Mouse (Mus musculus): ENCODE results near the gene Hipk1. TPM values are rescaled to one million over a fixed set of nuclear protein-coding genes. Genes with fewer than 3 reads are reported as not detected.

Gene Hipk1
- total and polyA plus RNA-seq, 3 experiments: 50.8 to 109 (median 98.1) TPM

DNA sequence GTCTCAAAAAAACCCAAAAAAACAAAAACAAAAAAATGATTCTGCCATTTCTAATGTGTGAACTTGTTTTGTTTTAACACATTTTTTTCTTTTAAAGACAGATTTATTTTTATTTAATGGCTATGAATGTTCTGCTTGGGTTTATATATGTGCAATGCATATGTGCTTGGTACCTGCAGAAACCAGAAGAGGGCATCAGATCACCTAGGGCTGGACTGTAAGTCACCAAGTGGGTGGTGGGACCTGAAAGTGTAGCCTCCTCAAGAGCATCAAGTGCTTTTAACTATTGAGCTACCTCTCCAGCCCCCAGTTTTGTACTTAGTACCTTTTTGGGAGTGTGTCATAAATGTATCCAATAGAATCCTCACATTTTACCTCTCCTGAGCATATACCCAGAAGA lies 36.2 kb upstream of the Hipk1 start:
- DNase-seq: no peak
- Histone ChIP-seq H3K79me2 (replicated peaks; ENCODE audit: control insufficient read depth, insufficient read depth, low read length) (no peaks in the 10 kb centered on the region), H3K27me3 (ENCODE audit: control insufficient read depth, insufficient read depth, low read length) (no peaks in the 10 kb centered on the region), H3K36me3 (ENCODE audit: control insufficient read depth, insufficient read depth, low read length) (no peaks in the 10 kb centered on the region), H3K4me1 (ENCODE audit: control insufficient read depth, insufficient read depth, low read length) (no peaks in the 10 kb centered on the region), H3K27ac (no peak overlapping the region), H3K4me3 (no peak overlapping the region), H3K9ac (ENCODE audit: low read depth, low read length) (no peak overlapping the region)
- peak; percentile 33; the same call in 1 of the 2 replicates for TF ChIP-seq CTCF (IDR thresholded peaks at IDR 0.05)
- TF ChIP-seq POLR2A (IDR thresholded peaks at IDR 0.05; ENCODE audit: insufficient read depth, low read depth, low read length): no peak
- intact Hi-C loops (cut with DNase I): no loop called here

- Histone ChIP-seq H3K27ac (no peak overlapping the region), H3K4me3 (no peak overlapping the region), H3K9ac (ENCODE audit: low read depth, low read length) (no peak overlapping the region), H3K36me3 (ENCODE audit: control insufficient read depth, insufficient read depth, low read length) (peaks cover 7% of the 10 kb centered on the region), H3K27me3 (ENCODE audit: control insufficient read depth, insufficient read depth, low read length) (no peaks in the 10 kb centered on the region), H3K4me1 (ENCODE audit: control insufficient read depth, insufficient read depth, low read length) (no peaks in the 10 kb centered on the region; the same call in 1 of the 2 replicates), H3K79me2 (replicated peaks; ENCODE audit: control insufficient read depth, insufficient read depth, low read length) (peaks cover 1% of the 10 kb centered on the region; the same call in 1 of the 2 replicates)
- TF ChIP-seq EP300 (IDR thresholded peaks at IDR 0.05; ENCODE audit: insufficient read depth, low read depth, low read length): no peak
- no peak for TF ChIP-seq CTCF (IDR thresholded peaks at IDR 0.05)
- TF ChIP-seq POLR2A (IDR thresholded peaks at IDR 0.05; ENCODE audit: insufficient read depth, low read depth, low read length): no peak
- intact Hi-C loops (cut with DNase I): loop anchor here (5.0 kb wide), 2 partner anchors 76 to 419 kb away; no protein-coding TSS in a partner anchor
- no peak for DNase-seq
- 88% methylated on average over 6 of the region's 6 CpGs for WGBS
These were observed 19.6 kb upstream of the Hipk1 start for GRCm38 (mm10) chr3:103810967-103811366.

DNA sequence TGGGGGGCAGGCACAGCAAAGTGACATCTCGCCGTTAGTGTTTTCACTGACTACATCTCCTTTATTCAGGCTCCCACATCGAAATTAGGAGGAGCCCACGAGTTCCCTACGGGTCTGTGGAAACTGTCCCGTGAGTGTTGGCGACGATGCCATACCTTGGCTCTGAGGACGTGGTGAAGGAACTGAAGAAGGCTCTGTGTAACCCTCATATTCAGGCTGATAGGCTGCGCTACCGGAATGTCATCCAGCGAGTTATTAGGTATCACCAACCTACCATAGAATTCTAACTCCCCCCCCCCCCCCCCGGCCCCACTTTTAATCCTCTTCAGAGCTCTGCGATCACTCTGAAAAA lies 18.4 kb upstream of the Hipk1 start:
- TF ChIP-seq EP300 (IDR thresholded peaks at IDR 0.05; ENCODE audit: insufficient read depth, low read depth, low read length) (0 out of 2 replicates have a peak, but pooled peaks have one; percentile 5), POLR2A (IDR thresholded peaks at IDR 0.05; ENCODE audit: insufficient read depth, low read depth, low read length) (no peak), CTCF (IDR thresholded peaks at IDR 0.05) (no peak)
- no peaks in the 10 kb centered on the region; the same call in 1 of the 2 replicates for H3K4me1 ChIP-seq (ENCODE audit: control insufficient read depth, insufficient read depth, low read length)
- H3K36me3 ChIP-seq (ENCODE audit: control insufficient read depth, insufficient read depth, low read length): peaks cover 9% of the 10 kb centered on the region
- peak overlapping the region; percentile 92 for H3K9ac ChIP-seq (ENCODE audit: low read depth, low read length)
- peak overlapping the region; percentile 74 for H3K4me3 ChIP-seq
- DNase-seq: no peak
- H3K27ac ChIP-seq: peak overlapping the region; percentile 98
- WGBS: 2% methylated on average over 14 of the region's 14 CpGs
- H3K79me2 ChIP-seq (replicated peaks; ENCODE audit: control insufficient read depth, insufficient read depth, low read length): peaks cover 1% of the 10 kb centered on the region; the same call in 1 of the 2 replicates
- intact Hi-C loops (cut with DNase I): loop anchor here (1.0 to 5.0 kb wide), 5 partner anchors 18 to 417 kb away; partner anchors contain the start of genes Gm10964, Hipk1 and Olfml3
- H3K27me3 ChIP-seq (ENCODE audit: control insufficient read depth, insufficient read depth, low read length): no peaks in the 10 kb centered on the region

GRCm38 (mm10) chr3:103808891-103809798 lies 17.8 kb upstream of the Hipk1 start, which contains the start of the genes Dclre1b, Ap4b1 and Gm43064:
TSS of gene Dclre1b (minus strand) at chr3:103809444.
TSS of gene Ap4b1 (plus strand) at chr3:103809520.
TSS of gene Gm43064 (plus strand) at chr3:103809573.
- TF ChIP-seq POLR2A (IDR thresholded peaks at IDR 0.05; ENCODE audit: insufficient read depth, low read depth, low read length): peak; percentile 95
- peak; percentile 60; the same call in 1 of the 2 replicates for TF ChIP-seq EP300 (IDR thresholded peaks at IDR 0.05; ENCODE audit: insufficient read depth, low read depth, low read length)
- no peak for TF ChIP-seq CTCF (IDR thresholded peaks at IDR 0.05)
- peak within 1 kb of the TSS; percentile 92 for H3K9ac ChIP-seq (ENCODE audit: low read depth, low read length)
- DNase-seq: peak; percentile 93 to 94
- WGBS: 1% methylated on average over 69 of the region's 70 CpGs
- peak within 1 kb of the TSS; percentile 85 for H3K4me3 ChIP-seq
- H3K36me3 ChIP-seq (ENCODE audit: control insufficient read depth, insufficient read depth, low read length): peaks cover 10% of the 10 kb centered on the region
- H3K27ac ChIP-seq: peak within 1 kb of the TSS; percentile 98
- H3K4me1 ChIP-seq (ENCODE audit: control insufficient read depth, insufficient read depth, low read length): no peaks in the 10 kb centered on the region; the same call in 1 of the 2 replicates
- H3K79me2 ChIP-seq (replicated peaks; ENCODE audit: control insufficient read depth, insufficient read depth, low read length): peaks cover 1% of the 10 kb centered on the region; the same call in 1 of the 2 replicates
- intact Hi-C loops (cut with DNase I): loop anchor here (1.0 to 2.0 kb wide), 3 partner anchors 18 to 70 kb away; partner anchors contain the start of genes Gm10964, Hipk1 and Olfml3
- H3K27me3 ChIP-seq (ENCODE audit: control insufficient read depth, insufficient read depth, low read length): no peaks in the 10 kb centered on the region

DNA sequence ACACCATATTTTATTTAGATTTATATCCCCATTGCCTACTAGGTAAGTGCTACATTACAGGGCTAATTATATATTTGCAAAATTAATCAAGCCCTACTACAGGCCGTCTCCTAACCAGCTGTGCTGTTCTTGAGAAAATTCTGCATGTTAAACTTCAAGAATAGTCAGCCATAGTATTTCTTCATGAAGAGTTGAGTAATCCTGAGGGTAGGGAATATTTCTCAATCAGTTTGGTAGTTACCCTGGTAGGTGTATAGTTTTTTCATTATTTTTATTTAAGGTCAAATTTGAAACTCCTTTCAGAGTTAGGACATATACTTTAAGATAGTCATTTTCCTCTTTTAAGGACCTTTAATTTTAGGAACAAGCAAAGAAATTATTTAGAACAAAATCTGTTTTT lies 14.3 kb upstream of the Hipk1 start:
- 98% methylated on average over 1 of the region's 1 CpGs for WGBS
- H3K79me2 ChIP-seq (replicated peaks; ENCODE audit: control insufficient read depth, insufficient read depth, low read length): no peaks in the 10 kb centered on the region
- TF ChIP-seq CTCF (IDR thresholded peaks at IDR 0.05): no peak
- TF ChIP-seq POLR2A (IDR thresholded peaks at IDR 0.05; ENCODE audit: insufficient read depth, low read depth, low read length): no peak
- TF ChIP-seq EP300 (IDR thresholded peaks at IDR 0.05; ENCODE audit: insufficient read depth, low read depth, low read length): no peak
- H3K36me3 ChIP-seq (ENCODE audit: control insufficient read depth, insufficient read depth, low read length): peaks cover 26% of the 10 kb centered on the region
- H3K27me3 ChIP-seq (ENCODE audit: control insufficient read depth, insufficient read depth, low read length): no peaks in the 10 kb centered on the region
- H3K9ac ChIP-seq (ENCODE audit: low read depth, low read length): no peak overlapping the region
- intact Hi-C loops (cut with DNase I): no loop called here
- no peak for DNase-seq
- peaks cover 20% of the 10 kb centered on the region for H3K4me1 ChIP-seq (ENCODE audit: control insufficient read depth, insufficient read depth, low read length)
- H3K4me3 ChIP-seq: no peak overlapping the region
- H3K27ac ChIP-seq: no peak overlapping the region

All from heart, adult 2 months (tissue).